Mouse (Mus musculus) heart, postnatal 0 days (tissue): ENCODE measurements at regions not wholly inside any gene's neighbourhood (a gene's known extent, or its start where the extent isn't known, plus 50 kb on each side); places are given as distances from the start of the nearest gene placed in this dataset.

ENCODE experiments used
- ATAC-seq: fragments of 200-750 bp; cut with Nextera tagmentation; 2 replicates; pipeline ENCODE4 v1.8.0; 2017; ENCODE audit warnings: low read depth, moderate number of reproducible peaks, moderate library complexity; ENCODE audit not compliant: insufficient read depth
- DNase-seq: peaks from one replicate; pipeline ENCODE4 v3.0.0-alpha.2; 2016; ENCODE audit warnings: low spot score
- H3K27ac ChIP-seq: fragments of 300-500 bp; sonication (generic); 2 replicates; pipeline ENCODE4 v1.5.1; 2014; ENCODE audit warnings: low read depth, mild to moderate bottlenecking
- H3K27me3 ChIP-seq: fragments of 300-500 bp; sonication (generic); 2 replicates; pipeline ENCODE4 v1.6.1; 2014; ENCODE audit warnings: low read length, mixed read lengths; ENCODE audit not compliant: control insufficient read depth, insufficient read depth
- H3K36me3 ChIP-seq: fragments of 300-500 bp; sonication (generic); replicated peaks from 2 replicates; pipeline ENCODE4 v1.6.1; 2014; ENCODE audit warnings: low read length, mixed read lengths; ENCODE audit not compliant: control insufficient read depth, insufficient read depth
- H3K4me1 ChIP-seq: fragments of 300-500 bp; sonication (generic); 2 replicates; pipeline ENCODE4 v1.6.1; 2014; ENCODE audit warnings: antibody characterized with exemption; ENCODE audit not compliant: control insufficient read depth, insufficient read depth
- H3K4me2 ChIP-seq: fragments of 300-500 bp; sonication (generic); 2 replicates; pipeline ENCODE4 v1.6.1; 2014; ENCODE audit warnings: low read depth, mild to moderate bottlenecking, low read length, moderate library complexity
- H3K4me3 ChIP-seq: fragments of 300-500 bp; sonication (generic); 2 replicates; pipeline ENCODE4 v1.5.1; 2014; ENCODE audit warnings: low read depth, low read length
- H3K9ac ChIP-seq: fragments of 300-500 bp; sonication (generic); replicated peaks from 2 replicates; pipeline ENCODE4 v1.6.1; 2014; ENCODE audit warnings: low read depth, low read length, mixed read lengths
- H3K9me3 ChIP-seq: fragments of 300-500 bp; sonication (generic); replicated peaks from 2 replicates; pipeline ENCODE4 v1.6.1; 2016; ENCODE audit warnings: low read length; ENCODE audit not compliant: control insufficient read depth
- CTCF ChIP-seq: IDR thresholded peaks from 2 replicates; pipeline ENCODE4 v1.5.1; 2016; ENCODE audit warnings: antibody characterized with exemption, control low read depth, low read depth
- EP300 ChIP-seq: IDR thresholded peaks from 2 replicates; pipeline ENCODE4 v1.6.1; 2016; ENCODE audit warnings: antibody characterized with exemption, low read depth
- WGBS: fragments of 180-500 bp; shearing (Covaris S2); extraction: QIAGEN DNeasy Blood & Tissue Kit; methylation state at CpG from one replicate; pipeline ENCODE4 v1.1.7; 2014; 5-methylcytosine and 5-hydroxymethylcytosine counted together

DNA sequence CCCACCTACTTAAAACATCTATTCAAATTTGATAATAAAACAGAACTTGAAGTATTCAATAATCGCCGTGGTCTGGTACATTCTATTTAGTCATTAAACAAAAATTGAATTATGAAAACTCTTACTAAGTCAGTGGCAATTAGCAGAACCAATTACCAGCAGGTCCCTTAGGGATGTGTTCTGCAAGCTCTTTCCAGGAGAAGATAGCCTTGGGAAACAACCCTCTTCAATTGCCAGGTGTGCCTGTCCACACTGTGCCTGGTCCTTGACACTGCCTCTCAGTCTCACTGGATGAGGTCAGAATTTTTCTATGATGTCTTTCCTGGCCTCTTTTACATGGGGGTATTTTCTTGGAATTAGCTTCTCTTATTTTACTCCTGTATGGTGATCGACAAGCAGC lies 195.1 kb upstream of the Sox11 start:
- WGBS: 88% methylated on average over 3 of the region's 3 CpGs
- no peak overlapping the region for H3K4me2 ChIP-seq
- H3K27me3 ChIP-seq: no peaks in the 10 kb centered on the region
- DNase-seq (no peak), ATAC-seq (no peak)
- TF ChIP-seq EP300: no peak
- TF ChIP-seq CTCF: no peak
- no peaks in the 10 kb centered on the region for H3K36me3 ChIP-seq
- H3K9me3 ChIP-seq: no peaks in the 10 kb centered on the region
- no peak overlapping the region for H3K27ac ChIP-seq
- no peak overlapping the region for H3K4me3 ChIP-seq
- no peak overlapping the region for H3K9ac ChIP-seq
- 0 out of 2 replicates have a peak, but pooled peaks cover 10% of the 10 kb centered on the region for H3K4me1 ChIP-seq

GRCm38 (mm10) chr12:27537017-27537416 lies 194.6 kb upstream of the Sox11 start:
- WGBS: 56% methylated on average over 9 of the region's 9 CpGs
- H3K36me3 ChIP-seq: no peaks in the 10 kb centered on the region
- no peak for TF ChIP-seq EP300
- no peak for TF ChIP-seq CTCF
- ATAC-seq (no peak), DNase-seq (no peak)
- no peak overlapping the region for H3K4me3 ChIP-seq
- no peak overlapping the region for H3K27ac ChIP-seq
- H3K9me3 ChIP-seq: no peaks in the 10 kb centered on the region
- no peak overlapping the region for H3K9ac ChIP-seq
- no peaks in the 10 kb centered on the region for H3K27me3 ChIP-seq
- H3K4me1 ChIP-seq: 0 out of 2 replicates have a peak, but pooled peaks cover 10% of the 10 kb centered on the region
- peak overlapping the region; percentile 30 for H3K4me2 ChIP-seq

- DNase-seq (no peak), ATAC-seq (no peak)
- TF ChIP-seq EP300: no peak
- no peak for TF ChIP-seq CTCF
- no peak overlapping the region for H3K9ac ChIP-seq
- H3K4me2 ChIP-seq: no peak overlapping the region
- H3K4me1 ChIP-seq: no peaks in the 10 kb centered on the region
- H3K9me3 ChIP-seq: no peaks in the 10 kb centered on the region
- WGBS: 33% methylated on average over 2 of the region's 2 CpGs
- H3K27ac ChIP-seq: no peak overlapping the region
- no peaks in the 10 kb centered on the region for H3K27me3 ChIP-seq
- H3K36me3 ChIP-seq: no peaks in the 10 kb centered on the region
- H3K4me3 ChIP-seq: no peak overlapping the region
Measured at GRCm38 (mm10) chr12:27525604-27526003, 183.2 kb upstream of the Sox11 start.

DNA sequence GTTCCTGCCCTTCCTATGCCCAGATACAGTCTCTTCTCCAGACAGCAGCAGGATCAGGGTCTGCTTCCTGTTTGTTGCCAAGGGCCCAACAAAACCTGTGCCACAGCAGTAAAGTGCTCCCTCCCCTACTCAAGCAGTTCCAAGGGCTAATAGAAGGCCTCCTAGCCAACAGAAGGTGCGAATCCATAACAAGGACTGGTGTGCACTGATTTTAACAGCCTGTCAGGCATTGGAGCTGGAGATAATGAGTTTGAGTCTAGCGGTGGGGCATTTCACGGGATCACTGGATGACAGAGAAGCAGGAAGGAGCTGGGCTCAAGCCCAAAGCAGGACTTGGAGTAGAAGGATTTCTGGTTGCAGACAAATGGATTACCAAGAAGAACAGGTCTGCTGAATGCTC lies 170.9 kb upstream of the Sox11 start:
- H3K9me3 ChIP-seq: no peaks in the 10 kb centered on the region
- no peak overlapping the region for H3K4me3 ChIP-seq
- H3K27me3 ChIP-seq: no peaks in the 10 kb centered on the region
- 64% methylated on average over 3 of the region's 3 CpGs for WGBS
- no peak overlapping the region for H3K4me2 ChIP-seq
- DNase-seq: no peak
- ATAC-seq: no peak
- no peak for TF ChIP-seq CTCF
- no peak overlapping the region for H3K9ac ChIP-seq
- no peaks in the 10 kb centered on the region for H3K4me1 ChIP-seq
- no peak overlapping the region for H3K27ac ChIP-seq
- no peaks in the 10 kb centered on the region for H3K36me3 ChIP-seq

GRCm38 (mm10) chr12:27508226-27508560 lies 165.8 kb upstream of the Sox11 start:
- no peak overlapping the region for H3K9ac ChIP-seq
- no peaks in the 10 kb centered on the region for H3K9me3 ChIP-seq
- H3K4me3 ChIP-seq: no peak overlapping the region
- no peaks in the 10 kb centered on the region for H3K4me1 ChIP-seq
- H3K27ac ChIP-seq: no peak overlapping the region
- no peak overlapping the region for H3K4me2 ChIP-seq
- DNase-seq (no peak), ATAC-seq (no peak)
- H3K36me3 ChIP-seq: no peaks in the 10 kb centered on the region
- no peaks in the 10 kb centered on the region for H3K27me3 ChIP-seq
- no peak for TF ChIP-seq CTCF
- TF ChIP-seq EP300: no peak

DNA sequence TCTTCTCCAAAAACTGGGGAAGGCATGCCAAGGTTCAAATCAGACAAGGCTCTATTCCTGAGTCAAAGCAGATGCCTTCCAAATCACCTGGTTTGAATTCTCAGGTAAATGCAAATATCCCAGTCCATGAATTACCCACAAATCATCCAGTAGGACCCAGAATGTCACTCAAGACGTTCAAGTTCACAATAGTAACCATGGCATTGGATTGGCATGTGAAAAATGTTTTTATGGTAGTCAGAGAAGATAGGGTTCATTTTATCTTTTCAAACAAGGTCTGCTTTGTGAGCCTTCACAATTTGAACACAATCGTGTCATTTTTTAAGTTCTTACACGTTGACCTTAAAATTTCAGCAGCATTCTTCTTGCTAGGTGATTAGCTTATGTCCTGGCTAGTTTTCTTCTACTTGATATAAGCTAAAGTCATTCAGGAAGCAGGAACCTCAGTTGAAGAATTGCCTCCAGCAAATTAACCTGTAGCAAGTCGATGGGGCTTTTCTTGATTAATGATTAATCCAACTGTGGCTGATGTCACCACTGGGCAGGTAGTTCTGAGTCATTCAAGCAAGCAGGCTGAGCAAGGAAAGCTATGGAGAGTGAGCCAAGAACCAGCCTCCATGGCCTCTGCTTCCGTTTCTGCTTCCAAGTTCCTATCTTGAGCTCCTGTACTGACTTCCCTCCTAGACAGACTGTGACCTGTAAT lies 165.3 kb upstream of the Sox11 start:
- Histone ChIP-seq H3K9me3 (no peaks in the 10 kb centered on the region), H3K27me3 (no peaks in the 10 kb centered on the region), H3K4me3 (no peak overlapping the region), H3K9ac (no peak overlapping the region), H3K36me3 (no peaks in the 10 kb centered on the region), H3K4me1 (no peaks in the 10 kb centered on the region), H3K4me2 (no peak overlapping the region), H3K27ac (no peak overlapping the region)
- DNase-seq: no peak
- 45% methylated on average over 5 of the region's 5 CpGs for WGBS
- ATAC-seq: no peak
- TF ChIP-seq EP300 (no peak), CTCF (no peak)
